Mouse (Mus musculus): ENCODE results near the gene Aars2.

The Aars2 gene

GRCm38 (mm10) chr17:45557998-45558862 lies 51.6 kb downstream of the Aars2 start:
- DNase-seq (ENCODE audit: low spot score in 2 of 2), result no peak

- DNase-seq (ENCODE audit: low spot score in 2 of 2), result no peak
These were observed 53.3 kb downstream of the Aars2 start for GRCm38 (mm10) chr17:45559732-45560525.

GRCm38 (mm10) chr17:45563216-45563615 lies 56.6 kb downstream of the Aars2 start:
- DNase-seq (ENCODE audit: low spot score in 2 of 2), result no peak

DNA sequence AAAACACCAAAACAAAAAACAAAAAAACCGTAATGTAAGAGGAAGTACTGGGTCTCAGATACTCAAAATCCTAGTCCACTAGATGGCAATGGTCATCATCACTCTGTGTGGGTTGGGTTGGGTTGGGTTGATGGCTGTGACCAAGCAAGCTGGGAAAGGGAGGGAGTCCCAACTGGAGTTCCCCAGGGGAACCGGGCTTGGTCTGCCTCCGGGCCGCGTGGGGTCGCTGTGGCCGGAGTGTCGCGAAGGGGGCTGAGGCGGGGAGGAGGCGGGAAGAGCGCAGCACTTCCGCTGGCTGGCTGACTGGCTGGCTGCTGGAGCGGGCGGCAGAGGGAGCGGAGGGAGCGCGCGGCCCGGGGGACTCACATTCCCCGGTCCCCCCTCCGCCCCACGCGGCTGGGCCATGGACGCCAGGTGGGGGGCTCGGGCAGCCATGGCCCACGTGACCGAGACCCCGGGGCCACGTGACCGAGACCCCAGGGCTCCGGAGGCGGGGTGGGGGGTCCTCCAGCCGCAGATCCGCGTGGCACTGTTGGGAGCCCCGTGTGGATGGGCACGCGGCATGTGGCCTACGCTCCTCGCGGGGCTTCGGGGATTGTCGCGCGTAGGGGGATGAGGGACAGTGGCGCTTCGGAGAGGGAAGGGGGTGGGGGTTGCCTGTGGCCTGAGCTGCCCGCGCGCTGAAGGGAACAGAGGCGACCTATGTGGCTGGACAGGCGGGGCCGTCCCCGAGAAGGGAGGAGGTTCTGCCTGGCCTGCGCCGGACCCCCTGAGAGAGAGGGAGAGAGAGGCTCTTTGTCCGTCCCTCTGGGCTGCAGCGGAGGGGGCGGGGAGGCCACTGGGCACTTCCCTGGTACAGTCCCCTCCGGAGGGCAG lies 57.3 kb downstream of the Aars2 start, which contains the start of gene Slc35b2:
Gene Slc35b2 (plus strand): TSS at position 220 of the 876 bp plus-strand sequence.
- peak; percentile 71 to 80 for DNase-seq (ENCODE audit: low spot score in 2 of 2)

- no peak for DNase-seq (ENCODE audit: low spot score in 2 of 2)
These were observed 58.0 kb downstream of the Aars2 start for GRCm38 (mm10) chr17:45564531-45565084.

DNA sequence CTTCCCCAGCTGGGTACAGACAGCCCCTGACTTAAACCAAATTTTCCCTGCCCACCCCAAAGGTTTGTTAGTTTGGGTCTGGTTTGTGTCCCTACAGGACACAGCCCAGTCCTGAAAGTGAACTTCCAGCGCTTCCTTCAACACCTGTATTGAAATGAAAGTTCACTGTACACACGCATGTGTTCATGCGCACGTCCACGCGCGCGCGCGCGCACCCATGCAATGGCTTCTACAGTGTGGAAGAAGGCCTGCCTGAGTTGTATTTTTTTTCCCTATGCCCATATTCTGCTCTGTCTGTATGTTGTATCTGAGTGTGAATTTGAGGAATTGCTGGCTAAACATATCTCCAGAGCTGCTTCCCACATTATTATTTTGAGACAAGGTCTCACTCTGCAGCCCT lies 58.5 kb downstream of the Aars2 start:
- no peak for DNase-seq (ENCODE audit: low spot score in 2 of 2)

GRCm38 (mm10) chr17:45566031-45566359 lies 59.4 kb downstream of the Aars2 start:
- no peak for DNase-seq (ENCODE audit: low spot score in 2 of 2)

- no peak for DNase-seq (ENCODE audit: low spot score in 2 of 2)
These were observed 59.9 kb downstream of the Aars2 start for GRCm38 (mm10) chr17:45566360-45567161.

- DNase-seq (ENCODE audit: low spot score in 2 of 2), result no peak
These were observed 60.5 kb downstream of the Aars2 start for GRCm38 (mm10) chr17:45567162-45567601.

DNA sequence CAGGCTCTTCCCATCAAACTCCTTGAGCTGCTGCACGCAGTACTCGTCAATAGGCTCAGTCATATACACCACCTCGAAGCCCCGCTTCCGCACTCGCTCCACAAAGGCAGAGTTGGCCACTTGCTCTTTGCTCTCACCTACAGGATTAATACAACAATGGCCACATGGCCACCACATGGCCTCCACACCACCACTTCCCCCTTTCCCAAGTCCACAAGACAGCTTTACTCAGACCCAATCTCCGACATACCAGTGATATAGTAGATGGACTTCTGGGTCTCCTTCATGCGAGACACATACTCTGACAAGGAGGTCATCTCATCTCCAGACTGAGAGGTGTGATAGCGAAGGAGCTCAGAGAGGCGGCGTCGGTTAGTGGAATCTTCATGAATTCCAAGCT lies 62.3 kb downstream of the Aars2 start:
- DNase-seq (ENCODE audit: low spot score in 2 of 2), result no peak

- DNase-seq (ENCODE audit: low spot score in 2 of 2), result no peak
These were observed 63.4 kb downstream of the Aars2 start for GRCm38 (mm10) chr17:45569999-45570398.

All from frontal cortex, postnatal 25 days (tissue).